Mouse (Mus musculus) lung, adult 2 months (tissue): ENCODE data around the gene Nat8f2. TPM values are rescaled to one million over a fixed set of nuclear protein-coding genes. Genes with fewer than 3 reads are reported as not detected.

Experiments
- DNase-seq: peaks from one replicate; pipeline ENCODE4 v3.0.0; 2022
- H3K4me1 ChIP-seq: fragments of 200-500 bp; 2 replicates; pipeline ENCODE4 v1.6.1; 2011; ENCODE audit warnings: low read length; ENCODE audit not compliant: control insufficient read depth, insufficient read depth
- H3K4me3 ChIP-seq: fragments of 200-500 bp; replicated peaks from 2 replicates; pipeline ENCODE3; 2011; ENCODE audit warnings: low read depth, mild to moderate bottlenecking, control low read depth, low read length; ENCODE audit errors: extremely low read depth
- CTCF ChIP-seq: fragments of 200-500 bp; IDR thresholded peaks from 2 replicates; pipeline ENCODE4 v1.5.1; 2011; ENCODE audit warnings: mild to moderate bottlenecking, low read length, control low read depth; ENCODE audit not compliant: insufficient read depth
- POLR2A ChIP-seq: fragments of 200-500 bp; IDR thresholded peaks from 2 replicates; pipeline ENCODE4 v1.6.1; 2011; ENCODE audit warnings: low read depth, mild to moderate bottlenecking, control low read depth, low read length, borderline replicate concordance; ENCODE audit errors: extremely low read depth
- WGBS: fragments of 180-500 bp; shearing (Covaris S2); methylation state at CpG from one replicate; pipeline ENCODE4 v1.1.7; 2018; 5-methylcytosine and 5-hydroxymethylcytosine counted together
- polyA plus RNA-seq: library from polyadenylated mRNA; depleted of rRNA; stranded (reverse); fragments of >200 nt; gene quantifications from 2 replicates; pipeline ENCODE4 v1.2.3, GENCODE M21; 2012; rRNA removed

The Nat8f2 gene
- polyA plus RNA-seq, 1 experiment, result 0.11 TPM

- 75% methylated on average over 5 of the region's 5 CpGs for WGBS
- no peaks in the 10 kb centered on the region for H3K4me1 ChIP-seq
- TF ChIP-seq POLR2A (no peak), CTCF (no peak)
- no peak within 1 kb of the TSS for H3K4me3 ChIP-seq
- DNase-seq, result no peak
Measured at GRCm38 (mm10) chr6:85820837-85821236, 48.1 kb downstream of the Nat8f2 start, which contains the start of the genes Nat8f6 and Nat8f5. Gene Nat8f6, minus strand, starts transcription at chr6:85820954. Gene Nat8f5, minus strand, starts transcription at chr6:85820972.

DNA sequence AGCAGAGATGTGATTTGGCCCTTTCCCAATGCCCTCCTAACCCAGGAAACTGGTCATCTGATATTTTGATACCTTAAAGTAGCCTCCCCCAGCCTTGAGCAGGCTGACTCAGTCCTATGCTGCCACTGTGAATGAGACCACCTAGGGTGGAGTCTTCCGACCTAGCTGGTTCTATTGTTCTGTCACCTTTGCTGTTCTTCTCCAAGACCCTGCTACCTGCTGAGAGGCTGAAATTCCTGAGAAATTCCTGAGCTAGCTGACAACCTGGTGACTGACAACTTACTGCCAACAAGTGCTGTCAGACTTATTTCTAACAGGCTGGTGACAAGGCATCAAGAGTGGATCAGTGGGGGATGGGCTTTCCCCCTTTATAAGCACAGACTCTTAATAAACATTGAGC, 50.6 kb downstream of the Nat8f2 start:
- Histone ChIP-seq H3K4me1 (no peaks in the 10 kb centered on the region), H3K4me3 (no peak overlapping the region)
- WGBS, result 45% methylated on average over 1 of the region's 1 CpGs
- no peak for DNase-seq
- TF ChIP-seq POLR2A, result no peak
- TF ChIP-seq CTCF, result no peak

Other genes with a start within 250 kb of the Nat8f2 start
- 6.3 and 7.9 TPM in 2 replicates for gene Nat8f7, start 156.0 kb downstream of the Nat8f2 start, polyA plus RNA-seq
- 3.6 and 5.2 TPM in 2 replicates for gene Nat8f3, start 103.4 kb downstream of the Nat8f2 start, polyA plus RNA-seq
- 1.4 and 4.3 TPM in 2 replicates for gene Nat8f6, start 48.2 kb downstream of the Nat8f2 start, polyA plus RNA-seq
- 0.27 TPM in 1 of 2 replicates, not detected in the other for gene Nat8f5, start 48.2 kb downstream of the Nat8f2 start, polyA plus RNA-seq
- 0.31 and 0.45 TPM in 2 replicates for gene Nat8, start 37.1 kb downstream of the Nat8f2 start, polyA plus RNA-seq
- 1.3 and 1.9 TPM in 2 replicates for gene Nat8f4, start 35.7 kb upstream of the Nat8f2 start, polyA plus RNA-seq
- 8.1 and 15.2 TPM in 2 replicates for gene Tprkb, start 42.7 kb upstream of the Nat8f2 start, polyA plus RNA-seq
- 5.4 and 7.5 TPM in 2 replicates for gene Nat8f1, start 46.5 kb upstream of the Nat8f2 start, polyA plus RNA-seq
- 32.6 and 34.7 TPM in 2 replicates for gene Dusp11, start 92.5 kb upstream of the Nat8f2 start, polyA plus RNA-seq
- not detected in 2 replicates for gene Figla, start 147.0 kb upstream of the Nat8f2 start, polyA plus RNA-seq
- 0.17 and 0.80 TPM in 2 replicates for gene Add2, start 159.5 kb upstream of the Nat8f2 start, polyA plus RNA-seq